Mouse (Mus musculus) forebrain, embryonic 10.5 days (tissue): ENCODE data around the gene Prkch. TPM values are rescaled to one million over a fixed set of nuclear protein-coding genes. Genes with fewer than 3 reads are reported as not detected.

ENCODE experiments used
- DNase-seq: peaks from one replicate; pipeline ENCODE4 v3.0.0-alpha.2; 2017; ENCODE audit warnings: low spot score; ENCODE audit errors: extremely low spot score
- H3K27ac ChIP-seq: fragments of 300-500 bp; sonication (generic); 2 replicates; pipeline ENCODE4 v1.5.1; 2016; ENCODE audit warnings: mild to moderate bottlenecking
- H3K27me3 ChIP-seq: fragments of 300-500 bp; sonication (generic); 2 replicates; pipeline ENCODE4 v1.6.1; 2016; ENCODE audit warnings: mild to moderate bottlenecking; ENCODE audit not compliant: poor library complexity, severe bottlenecking
- H3K36me3 ChIP-seq: fragments of 300-500 bp; sonication (generic); replicated peaks from 2 replicates; pipeline ENCODE4 v1.6.1; 2016; ENCODE audit warnings: mild to moderate bottlenecking, moderate library complexity
- H3K4me1 ChIP-seq: fragments of 300-500 bp; sonication (generic); 2 replicates; pipeline ENCODE4 v1.6.1; 2016
- H3K4me3 ChIP-seq: fragments of 300-500 bp; sonication (generic); 2 replicates; pipeline ENCODE4 v1.5.1; 2016; ENCODE audit warnings: mild to moderate bottlenecking, moderate library complexity
- H3K9me3 ChIP-seq: fragments of 300-500 bp; sonication (generic); 2 replicates; pipeline ENCODE4 v1.6.1; 2016; ENCODE audit warnings: mild to moderate bottlenecking, moderate library complexity
- WGBS: fragments of 180-500 bp; shearing (Covaris S2); methylation state at CpG from one replicate; pipeline ENCODE4 v1.1.7; 2016; 5-methylcytosine and 5-hydroxymethylcytosine counted together
- polyA plus RNA-seq: library from polyadenylated mRNA; unstranded; fragments of >200 nt; fragmentation: Nextera tagmentation; extraction: Ambion mirVana; gene quantifications from 2 replicates; pipeline ENCODE4 v1.2.1, GENCODE M21; 2016

Gene Prkch
- polyA plus RNA-seq, 1 experiment from 2014 or later, result 3.8 TPM

GRCm38 (mm10) chr12:73698841-73699240, 114.2 kb downstream of the Prkch start:
- no peaks in the 10 kb centered on the region for H3K27me3 ChIP-seq
- no peak overlapping the region for H3K4me3 ChIP-seq
- no peak for DNase-seq
- no peak overlapping the region for H3K27ac ChIP-seq
- H3K9me3 ChIP-seq, result no peaks in the 10 kb centered on the region
- peaks cover 8% of the 10 kb centered on the region for H3K4me1 ChIP-seq
- H3K36me3 ChIP-seq, result no peaks in the 10 kb centered on the region
- WGBS, result 86% methylated on average over 8 of the region's 8 CpGs

DNA sequence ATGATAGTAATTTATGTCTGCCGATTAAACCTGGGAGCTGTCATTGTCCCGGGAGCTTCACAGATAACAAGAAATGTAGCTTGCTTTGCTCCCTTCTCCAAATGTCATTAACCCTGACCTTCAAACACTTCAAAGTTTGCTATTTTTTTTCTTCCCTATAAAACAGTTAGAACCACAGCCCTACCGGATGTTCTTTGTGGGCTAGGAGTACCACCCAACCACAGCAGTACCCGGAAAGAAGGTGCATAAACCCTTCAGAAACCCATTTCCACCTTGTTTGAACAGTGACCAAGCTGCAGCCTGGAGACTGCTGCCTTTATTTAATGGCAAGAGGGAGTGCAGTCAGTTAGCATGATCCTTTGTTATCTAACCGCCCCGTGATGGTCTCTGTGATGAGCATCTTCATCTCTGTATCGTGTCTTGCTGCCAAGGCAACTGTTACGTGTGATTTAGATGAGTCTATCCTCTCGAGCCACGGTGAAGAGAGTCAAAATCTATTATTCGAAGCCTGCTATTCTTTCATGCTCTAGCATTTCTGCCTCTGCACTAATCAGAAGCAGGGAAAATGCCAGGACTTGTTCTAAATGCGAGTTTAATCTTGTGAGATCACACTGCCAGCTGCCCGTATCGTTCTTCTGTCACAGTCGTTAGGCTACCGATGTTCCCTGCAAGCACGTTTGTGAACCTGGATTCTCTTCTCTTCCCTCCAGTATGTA, 115.0 kb downstream of the Prkch start:
- Histone ChIP-seq H3K27me3 (no peaks in the 10 kb centered on the region), H3K36me3 (no peaks in the 10 kb centered on the region), H3K4me3 (no peak overlapping the region), H3K9me3 (no peaks in the 10 kb centered on the region), H3K4me1 (peaks cover 8% of the 10 kb centered on the region), H3K27ac (no peak overlapping the region)
- DNase-seq, result no peak
- WGBS, result 88% methylated on average over 17 of the region's 17 CpGs

GRCm38 (mm10) chr12:73700544-73701069, 116.0 kb downstream of the Prkch start:
- Histone ChIP-seq H3K27me3 (no peaks in the 10 kb centered on the region), H3K4me1 (peaks cover 8% of the 10 kb centered on the region), H3K27ac (no peak overlapping the region), H3K4me3 (no peak overlapping the region), H3K36me3 (no peaks in the 10 kb centered on the region), H3K9me3 (no peaks in the 10 kb centered on the region)
- DNase-seq, result no peak
- WGBS, result 88% methylated on average over 6 of the region's 6 CpGs

- 86% methylated on average over 3 of the region's 3 CpGs for WGBS
- Histone ChIP-seq H3K4me3 (no peak overlapping the region), H3K9me3 (no peaks in the 10 kb centered on the region), H3K27ac (no peak overlapping the region), H3K4me1 (peaks cover 8% of the 10 kb centered on the region), H3K27me3 (no peaks in the 10 kb centered on the region), H3K36me3 (no peaks in the 10 kb centered on the region)
- no peak for DNase-seq
Observed at GRCm38 (mm10) chr12:73701999-73702398, 117.4 kb downstream of the Prkch start.

GRCm38 (mm10) chr12:73704382-73704781, 119.8 kb downstream of the Prkch start:
- Histone ChIP-seq H3K4me1 (peaks cover 18% of the 10 kb centered on the region), H3K27me3 (no peaks in the 10 kb centered on the region), H3K36me3 (no peaks in the 10 kb centered on the region), H3K27ac (no peak overlapping the region), H3K9me3 (no peaks in the 10 kb centered on the region), H3K4me3 (no peak overlapping the region)
- WGBS, result 77% methylated on average over 3 of the region's 3 CpGs
- DNase-seq, result no peak

DNA sequence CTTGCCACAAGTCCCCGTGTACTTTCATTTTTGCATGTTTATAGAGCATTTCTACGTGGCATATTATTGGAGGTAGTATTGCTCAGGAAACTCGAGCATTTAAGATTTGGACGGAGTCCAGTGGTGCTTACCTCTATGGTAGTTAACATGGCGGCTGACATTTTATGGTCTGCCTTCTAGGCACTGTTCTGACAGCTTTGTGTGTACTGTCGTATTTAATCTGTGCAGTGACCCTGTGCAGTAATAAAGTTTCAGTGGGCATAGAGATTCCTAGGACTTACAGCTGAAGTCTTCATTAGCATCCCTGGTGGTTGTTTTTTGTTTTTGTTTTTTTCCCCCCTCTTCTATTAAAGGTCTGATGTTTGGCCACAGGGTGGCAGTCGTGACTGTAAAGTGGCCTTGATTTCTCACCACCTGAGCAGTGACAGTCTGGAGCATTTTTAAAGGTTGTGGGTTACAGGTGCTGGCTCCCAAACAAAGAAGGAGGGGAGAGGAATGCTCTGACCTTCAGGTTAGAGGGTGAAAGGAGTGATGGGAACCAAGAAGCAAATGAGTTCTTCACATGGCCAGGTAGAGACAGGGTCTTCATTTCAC, 120.6 kb downstream of the Prkch start:
- H3K9me3 ChIP-seq, result no peaks in the 10 kb centered on the region
- peaks cover 11% of the 10 kb centered on the region for H3K4me1 ChIP-seq
- 52% methylated on average over 7 of the region's 7 CpGs for WGBS
- no peak overlapping the region for H3K27ac ChIP-seq
- peak; percentile 31 for DNase-seq
- H3K4me3 ChIP-seq, result no peak overlapping the region
- no peaks in the 10 kb centered on the region for H3K27me3 ChIP-seq
- no peaks in the 10 kb centered on the region for H3K36me3 ChIP-seq

GRCm38 (mm10) chr12:73708498-73708897, 123.9 kb downstream of the Prkch start:
- Histone ChIP-seq H3K4me1 (peaks cover 16% of the 10 kb centered on the region), H3K27ac (0 out of 2 replicates have a peak overlapping the region, but pooled peaks have one; percentile 37), H3K27me3 (no peaks in the 10 kb centered on the region), H3K9me3 (no peaks in the 10 kb centered on the region), H3K4me3 (no peak overlapping the region), H3K36me3 (no peaks in the 10 kb centered on the region)
- WGBS, result 77% methylated on average over 5 of the region's 5 CpGs
- DNase-seq, result no peak

DNA sequence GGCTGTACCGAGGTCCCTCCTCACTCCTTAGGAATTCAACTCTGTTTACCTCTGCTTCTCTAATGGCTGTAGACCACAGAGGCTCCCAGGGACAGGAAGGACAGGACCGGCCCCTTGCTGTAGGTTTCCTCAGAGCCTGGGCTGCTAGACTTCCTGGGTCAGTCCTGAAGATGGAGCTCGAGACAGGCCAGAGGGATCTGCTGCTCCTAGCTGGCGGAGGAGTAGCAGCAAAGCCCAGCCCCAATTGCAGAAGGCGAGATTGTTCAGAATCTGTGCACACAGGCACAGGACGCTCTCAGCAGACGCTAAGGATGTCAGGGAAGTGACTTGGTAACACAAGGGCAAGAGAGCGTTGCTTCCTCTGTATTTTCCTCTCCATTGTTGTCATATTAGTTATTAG, 124.3 kb downstream of the Prkch start:
- Histone ChIP-seq H3K27ac (0 out of 2 replicates have a peak overlapping the region, but pooled peaks have one; percentile 37), H3K36me3 (no peaks in the 10 kb centered on the region), H3K4me3 (no peak overlapping the region), H3K9me3 (no peaks in the 10 kb centered on the region), H3K4me1 (peaks cover 16% of the 10 kb centered on the region), H3K27me3 (no peaks in the 10 kb centered on the region)
- peak; percentile 33 for DNase-seq
- WGBS, result 36% methylated on average over 8 of the region's 8 CpGs

DNA sequence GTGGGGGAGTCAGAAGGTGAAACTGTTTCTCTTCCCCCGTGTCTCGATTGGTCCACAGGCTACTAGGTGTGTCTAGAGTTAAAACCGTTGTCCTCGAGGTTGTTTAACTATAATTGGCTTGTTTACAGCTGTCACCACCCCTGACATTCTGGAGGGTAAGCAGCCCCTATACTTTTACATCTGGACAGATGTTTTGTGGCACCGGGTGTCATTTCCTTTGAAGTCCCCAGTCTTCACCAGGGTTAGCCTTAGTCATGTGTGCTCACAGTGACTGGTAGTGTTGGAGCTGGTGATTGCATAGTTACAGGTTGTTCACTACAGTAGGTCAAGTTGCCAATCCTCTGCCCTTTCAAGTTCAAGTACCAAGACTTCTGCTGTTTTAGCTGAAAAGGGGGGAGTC, 126.2 kb downstream of the Prkch start:
- H3K9me3 ChIP-seq, result no peaks in the 10 kb centered on the region
- 84% methylated on average over 5 of the region's 5 CpGs for WGBS

GRCm38 (mm10) chr12:73712122-73712521, 127.5 kb downstream of the Prkch start:
- no peaks in the 10 kb centered on the region for H3K9me3 ChIP-seq
- DNase-seq, result no peak
- H3K27ac ChIP-seq, result no peak overlapping the region
- no peaks in the 10 kb centered on the region for H3K36me3 ChIP-seq
- H3K4me3 ChIP-seq, result no peak overlapping the region
- H3K27me3 ChIP-seq, result no peaks in the 10 kb centered on the region
- peaks cover 16% of the 10 kb centered on the region for H3K4me1 ChIP-seq
- WGBS, result 48% methylated on average over 6 of the region's 6 CpGs

More for the DNA sequence above, 126.2 kb downstream of the Prkch start:
- H3K4me1 ChIP-seq, result peaks cover 16% of the 10 kb centered on the region
- H3K4me3 ChIP-seq, result no peak overlapping the region
- no peak for DNase-seq
- H3K27me3 ChIP-seq, result no peaks in the 10 kb centered on the region
- H3K27ac ChIP-seq, result no peak overlapping the region
- H3K36me3 ChIP-seq, result no peaks in the 10 kb centered on the region

- no peak overlapping the region for H3K27ac ChIP-seq
- H3K4me3 ChIP-seq, result no peak overlapping the region
- H3K4me1 ChIP-seq, result peaks cover 7% of the 10 kb centered on the region; the same call in 1 of the 2 replicates
- DNase-seq, result no peak
- H3K9me3 ChIP-seq, result no peaks in the 10 kb centered on the region
- no peaks in the 10 kb centered on the region for H3K36me3 ChIP-seq
- WGBS, result 93% methylated on average over 5 of the region's 5 CpGs
- H3K27me3 ChIP-seq, result no peaks in the 10 kb centered on the region
Observed at GRCm38 (mm10) chr12:73714589-73714988, 130.0 kb downstream of the Prkch start.

DNA sequence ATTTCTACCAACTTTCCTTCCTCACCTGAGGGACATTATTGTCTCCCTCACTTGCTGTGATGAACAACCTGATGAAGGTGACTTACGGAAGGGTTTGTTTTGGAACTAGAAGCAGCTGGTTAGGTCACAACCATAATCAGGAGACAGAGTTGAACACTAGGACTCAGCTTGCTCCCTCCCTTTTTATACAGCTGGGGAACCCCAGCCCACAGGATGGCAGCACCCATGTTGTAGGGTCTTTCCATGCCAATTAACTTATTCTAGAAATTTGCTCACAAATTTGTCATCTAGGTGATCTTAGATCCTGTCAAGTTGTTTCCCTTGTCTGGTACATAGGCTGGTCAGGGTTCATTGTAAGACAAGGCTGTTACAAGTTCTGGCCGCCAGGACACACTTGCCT, 130.7 kb downstream of the Prkch start:
- Histone ChIP-seq H3K27me3 (no peaks in the 10 kb centered on the region), H3K4me3 (no peak overlapping the region), H3K4me1 (peaks cover 7% of the 10 kb centered on the region; the same call in 1 of the 2 replicates), H3K36me3 (no peaks in the 10 kb centered on the region), H3K27ac (no peak overlapping the region), H3K9me3 (no peaks in the 10 kb centered on the region)
- no peak for DNase-seq
- WGBS, result 94% methylated on average over 2 of the region's 2 CpGs
